Mouse (Mus musculus): Measurements from ENCODE around the gene Fam25c. TPM values are rescaled to one million over a fixed set of nuclear protein-coding genes. Genes with fewer than 3 reads are reported as not detected.
A peak's percentile ranks its signal among the peaks of the same experiment; 100 is the strongest.

Gene Fam25c
- polyA plus RNA-seq, 1 experiment = 5.7 TPM

DNA sequence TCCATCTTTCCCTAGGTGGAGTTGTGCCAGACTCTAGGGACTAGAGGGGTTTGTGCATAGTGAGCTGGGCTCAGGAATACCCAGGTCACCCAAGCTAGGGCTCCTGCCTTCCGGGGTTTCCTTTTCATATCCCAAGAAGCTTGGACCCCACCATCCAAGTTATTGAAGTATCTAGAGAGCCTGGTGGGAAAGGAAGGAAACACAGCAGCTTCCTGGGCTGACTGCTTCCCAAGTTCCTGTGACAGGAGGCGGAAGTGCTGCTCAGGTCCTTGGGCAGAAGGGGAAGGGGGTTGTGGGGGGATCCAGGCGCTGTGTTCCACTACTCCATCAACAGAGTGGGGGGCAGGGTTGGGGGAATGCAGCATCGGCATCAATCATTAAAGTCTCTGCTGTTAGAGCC is 21.9 kb upstream of the Fam25c start:
- no peaks in the 10 kb centered on the region for H3K36me3 ChIP-seq (ENCODE audit: control insufficient read depth, insufficient read depth, low read length, poor library complexity, severe bottlenecking)
- no peaks in the 10 kb centered on the region for H3K9me3 ChIP-seq (replicated peaks; ENCODE audit: control insufficient read depth, insufficient read depth, low read length, poor library complexity, severe bottlenecking)
- H3K9ac ChIP-seq (ENCODE audit: low read depth, poor library complexity, severe bottlenecking) = no peak overlapping the region
- H3K4me3 ChIP-seq (ENCODE audit: low read depth, low read length) = no peak overlapping the region
- H3K27ac ChIP-seq (ENCODE audit: insufficient read depth, low read length) = no peak overlapping the region
- H3K27me3 ChIP-seq (ENCODE audit: control insufficient read depth, insufficient read depth, low read length, poor library complexity, severe bottlenecking) = no peaks in the 10 kb centered on the region
- TF ChIP-seq CTCF (IDR thresholded peaks at IDR 0.05; ENCODE audit: low read depth, low read length) = no peak
- TF ChIP-seq EP300 (IDR thresholded peaks at IDR 0.05; ENCODE audit: insufficient read depth, low read depth, low read length) = no peak
- TF ChIP-seq POLR2A (IDR thresholded peaks at IDR 0.05; ENCODE audit: insufficient read depth, low read length) = no peak
- H3K4me1 ChIP-seq (ENCODE audit: control insufficient read depth, insufficient read depth, low read length) = peaks cover 20% of the 10 kb centered on the region

DNA sequence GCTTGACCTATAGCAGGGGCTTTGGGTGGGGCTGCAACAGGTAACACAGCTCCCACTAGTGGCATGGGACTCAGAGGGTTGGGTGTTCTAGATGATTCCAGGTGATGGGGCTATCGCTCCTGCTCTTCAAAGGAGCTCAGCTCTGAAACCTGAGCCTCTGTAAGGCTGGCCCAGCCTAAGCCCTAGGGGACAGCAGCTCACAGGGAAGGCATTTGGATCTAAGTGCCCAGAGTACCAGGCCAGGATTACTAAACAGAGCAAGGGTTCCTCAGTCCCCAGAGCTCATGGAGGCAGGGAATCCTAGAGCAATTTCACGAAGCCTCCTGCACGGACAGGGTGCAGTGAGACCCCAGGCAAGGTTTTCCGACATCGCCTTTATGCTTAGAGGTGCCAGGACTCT is 20.7 kb upstream of the Fam25c start:
- Histone ChIP-seq H3K36me3 (ENCODE audit: control insufficient read depth, insufficient read depth, low read length, poor library complexity, severe bottlenecking) (no peaks in the 10 kb centered on the region), H3K27me3 (ENCODE audit: control insufficient read depth, insufficient read depth, low read length, poor library complexity, severe bottlenecking) (no peaks in the 10 kb centered on the region), H3K27ac (ENCODE audit: insufficient read depth, low read length) (no peak overlapping the region), H3K9ac (ENCODE audit: low read depth, poor library complexity, severe bottlenecking) (0 out of 2 replicates have a peak overlapping the region, but pooled peaks have one; percentile 25), H3K4me1 (ENCODE audit: control insufficient read depth, insufficient read depth, low read length) (peaks cover 20% of the 10 kb centered on the region), H3K4me3 (ENCODE audit: low read depth, low read length) (no peak overlapping the region), H3K9me3 (replicated peaks; ENCODE audit: control insufficient read depth, insufficient read depth, low read length, poor library complexity, severe bottlenecking) (no peaks in the 10 kb centered on the region)
- TF ChIP-seq EP300 (IDR thresholded peaks at IDR 0.05; ENCODE audit: insufficient read depth, low read depth, low read length) (no peak), CTCF (IDR thresholded peaks at IDR 0.05; ENCODE audit: low read depth, low read length) (no peak), POLR2A (IDR thresholded peaks at IDR 0.05; ENCODE audit: insufficient read depth, low read length) (no peak)

DNA sequence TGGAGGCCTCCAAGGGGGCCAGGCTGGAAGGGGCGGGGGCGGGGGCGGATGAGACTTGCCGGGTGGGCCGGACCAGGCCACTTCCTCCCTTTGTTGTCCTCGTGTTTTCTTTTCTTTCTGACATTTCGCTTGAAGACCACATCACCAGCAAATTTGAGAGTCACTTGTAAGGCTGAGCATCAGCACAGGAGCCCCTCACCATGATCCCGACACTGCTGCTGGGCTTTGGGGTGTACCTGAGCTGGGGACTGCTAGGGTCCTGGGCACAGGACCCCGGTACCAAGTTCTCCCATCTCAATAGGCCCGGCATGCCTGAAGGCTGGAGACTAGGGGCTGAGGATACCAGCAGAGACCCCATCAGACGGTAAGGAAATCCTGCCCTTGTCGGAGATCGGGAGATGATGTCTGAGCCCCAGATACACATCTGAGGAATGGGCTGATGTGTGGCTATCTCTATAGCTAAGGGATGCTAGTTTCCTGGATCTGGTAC is 20.2 kb upstream of the Fam25c start, which contains the start of gene Mmrn2:
Gene Mmrn2, plus strand, starts transcription at position 51 of the 490 bp plus-strand sequence.
- no peaks in the 10 kb centered on the region for H3K27me3 ChIP-seq (ENCODE audit: control insufficient read depth, insufficient read depth, low read length, poor library complexity, severe bottlenecking)
- no peak within 1 kb of the TSS for H3K27ac ChIP-seq (ENCODE audit: insufficient read depth, low read length)
- no peaks in the 10 kb centered on the region for H3K36me3 ChIP-seq (ENCODE audit: control insufficient read depth, insufficient read depth, low read length, poor library complexity, severe bottlenecking)
- no peak for TF ChIP-seq CTCF (IDR thresholded peaks at IDR 0.05; ENCODE audit: low read depth, low read length)
- TF ChIP-seq EP300 (IDR thresholded peaks at IDR 0.05; ENCODE audit: insufficient read depth, low read depth, low read length) = no peak
- TF ChIP-seq POLR2A (IDR thresholded peaks at IDR 0.05; ENCODE audit: insufficient read depth, low read length) = no peak
- no peak within 1 kb of the TSS for H3K4me3 ChIP-seq (ENCODE audit: low read depth, low read length)
- H3K9ac ChIP-seq (ENCODE audit: low read depth, poor library complexity, severe bottlenecking) = 0 out of 2 replicates have a peak within 1 kb of the TSS, but pooled peaks have one; percentile 25
- peaks cover 20% of the 10 kb centered on the region for H3K4me1 ChIP-seq (ENCODE audit: control insufficient read depth, insufficient read depth, low read length)
- no peaks in the 10 kb centered on the region for H3K9me3 ChIP-seq (replicated peaks; ENCODE audit: control insufficient read depth, insufficient read depth, low read length, poor library complexity, severe bottlenecking)

DNA sequence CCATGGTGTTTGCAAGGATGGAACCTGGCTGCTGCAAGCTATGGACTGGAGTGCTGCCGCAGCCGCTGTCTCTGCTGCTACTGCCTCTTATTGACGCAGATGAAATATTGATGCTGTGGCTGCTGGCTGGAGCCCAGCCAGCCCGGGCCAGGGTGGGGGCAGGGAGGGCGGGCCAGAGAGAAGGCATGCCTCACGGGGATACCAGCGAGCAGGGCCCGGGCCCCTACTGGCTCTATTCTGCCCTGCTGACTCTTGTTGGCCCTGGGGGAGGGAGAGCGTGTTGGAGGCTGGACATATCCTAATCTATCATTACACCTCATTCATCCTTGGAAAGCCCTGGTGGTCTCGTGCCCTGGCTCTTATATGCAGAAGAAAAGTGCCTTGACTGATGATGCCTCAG is 19.3 kb upstream of the Fam25c start, which contains the start of gene Sncg:
Gene Sncg, minus strand, starts transcription at position 213 of the 400 bp plus-strand sequence.
- no peak within 1 kb of the TSS for H3K27ac ChIP-seq (ENCODE audit: insufficient read depth, low read length)
- H3K4me3 ChIP-seq (ENCODE audit: low read depth, low read length) = no peak within 1 kb of the TSS
- no peaks in the 10 kb centered on the region for H3K36me3 ChIP-seq (ENCODE audit: control insufficient read depth, insufficient read depth, low read length, poor library complexity, severe bottlenecking)
- TF ChIP-seq POLR2A (IDR thresholded peaks at IDR 0.05; ENCODE audit: insufficient read depth, low read length) (no peak), CTCF (IDR thresholded peaks at IDR 0.05; ENCODE audit: low read depth, low read length) (no peak), EP300 (IDR thresholded peaks at IDR 0.05; ENCODE audit: insufficient read depth, low read depth, low read length) (no peak)
- no peak within 1 kb of the TSS for H3K9ac ChIP-seq (ENCODE audit: low read depth, poor library complexity, severe bottlenecking)
- no peaks in the 10 kb centered on the region for H3K27me3 ChIP-seq (ENCODE audit: control insufficient read depth, insufficient read depth, low read length, poor library complexity, severe bottlenecking)
- H3K9me3 ChIP-seq (replicated peaks; ENCODE audit: control insufficient read depth, insufficient read depth, low read length, poor library complexity, severe bottlenecking) = no peaks in the 10 kb centered on the region
- peaks cover 20% of the 10 kb centered on the region for H3K4me1 ChIP-seq (ENCODE audit: control insufficient read depth, insufficient read depth, low read length)

DNA sequence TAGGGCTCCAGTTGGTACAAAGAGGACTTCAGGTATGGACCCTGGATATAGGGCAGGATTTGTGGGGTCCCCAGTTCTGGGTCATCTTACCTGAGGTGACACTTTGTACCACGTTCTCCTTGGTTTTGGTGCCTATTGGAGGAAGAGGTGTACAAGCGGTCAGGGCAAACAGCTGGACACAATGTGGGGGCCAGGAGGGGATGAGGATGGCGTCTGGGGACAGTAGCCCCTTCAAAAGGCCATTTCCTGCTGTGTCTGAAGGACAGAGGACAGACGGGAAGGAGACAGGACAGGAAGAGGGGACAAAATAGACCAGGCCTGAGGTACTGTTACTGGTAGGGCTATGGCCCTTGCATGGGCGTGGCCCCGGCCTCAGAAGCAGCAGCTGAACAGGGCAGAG is 18.3 kb upstream of the Fam25c start:
- Histone ChIP-seq H3K9ac (ENCODE audit: low read depth, poor library complexity, severe bottlenecking) (no peak overlapping the region), H3K9me3 (replicated peaks; ENCODE audit: control insufficient read depth, insufficient read depth, low read length, poor library complexity, severe bottlenecking) (no peaks in the 10 kb centered on the region), H3K27me3 (ENCODE audit: control insufficient read depth, insufficient read depth, low read length, poor library complexity, severe bottlenecking) (no peaks in the 10 kb centered on the region), H3K27ac (ENCODE audit: insufficient read depth, low read length) (no peak overlapping the region), H3K4me1 (ENCODE audit: control insufficient read depth, insufficient read depth, low read length) (peaks cover 20% of the 10 kb centered on the region), H3K36me3 (ENCODE audit: control insufficient read depth, insufficient read depth, low read length, poor library complexity, severe bottlenecking) (no peaks in the 10 kb centered on the region), H3K4me3 (ENCODE audit: low read depth, low read length) (no peak overlapping the region)
- TF ChIP-seq POLR2A (IDR thresholded peaks at IDR 0.05; ENCODE audit: insufficient read depth, low read length) (no peak), EP300 (IDR thresholded peaks at IDR 0.05; ENCODE audit: insufficient read depth, low read depth, low read length) (no peak), CTCF (IDR thresholded peaks at IDR 0.05; ENCODE audit: low read depth, low read length) (no peak)

DNA sequence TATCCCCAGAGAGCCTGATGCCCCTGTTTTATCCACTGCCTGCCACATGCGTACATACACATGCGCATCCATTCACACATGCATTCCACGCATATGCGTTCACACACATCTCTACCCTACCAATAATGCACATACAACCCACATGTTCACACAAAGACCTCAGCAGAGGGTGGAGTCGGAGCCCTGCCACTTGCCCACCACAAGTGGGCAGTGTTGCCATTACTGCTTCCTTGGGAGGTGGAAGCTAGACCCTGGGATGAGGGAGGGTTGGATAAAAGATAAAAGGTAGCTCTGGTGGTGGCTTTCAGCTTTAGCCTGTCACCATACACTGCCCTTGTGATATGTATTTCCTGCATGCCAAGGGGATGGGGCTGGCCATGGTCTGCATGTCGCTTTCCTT is 17.4 kb upstream of the Fam25c start:
- H3K4me3 ChIP-seq (ENCODE audit: low read depth, low read length) = no peak overlapping the region
- H3K9ac ChIP-seq (ENCODE audit: low read depth, poor library complexity, severe bottlenecking) = no peak overlapping the region
- H3K27ac ChIP-seq (ENCODE audit: insufficient read depth, low read length) = no peak overlapping the region
- TF ChIP-seq CTCF (IDR thresholded peaks at IDR 0.05; ENCODE audit: low read depth, low read length) (no peak), POLR2A (IDR thresholded peaks at IDR 0.05; ENCODE audit: insufficient read depth, low read length) (no peak), EP300 (IDR thresholded peaks at IDR 0.05; ENCODE audit: insufficient read depth, low read depth, low read length) (no peak)
- H3K36me3 ChIP-seq (ENCODE audit: control insufficient read depth, insufficient read depth, low read length, poor library complexity, severe bottlenecking) = no peaks in the 10 kb centered on the region
- H3K27me3 ChIP-seq (ENCODE audit: control insufficient read depth, insufficient read depth, low read length, poor library complexity, severe bottlenecking) = no peaks in the 10 kb centered on the region
- H3K9me3 ChIP-seq (replicated peaks; ENCODE audit: control insufficient read depth, insufficient read depth, low read length, poor library complexity, severe bottlenecking) = no peaks in the 10 kb centered on the region
- H3K4me1 ChIP-seq (ENCODE audit: control insufficient read depth, insufficient read depth, low read length) = peaks cover 20% of the 10 kb centered on the region

Data from ES-Bruce4 (cell line).